Mouse (Mus musculus) myocyte (in vitro differentiated cells): ENCODE measurements at regions not wholly inside any gene's neighbourhood (a gene's known extent, or its start where the extent isn't known, plus 50 kb on each side); places are given as distances from the start of the nearest gene placed in this dataset.

Experiments
- CEBPB ChIP-seq: IDR thresholded peaks from 2 replicates; pipeline ENCODE4 v1.6.1; 2011; ENCODE audit warnings: mild to moderate bottlenecking, moderate library complexity; ENCODE audit not compliant: poor library complexity, insufficient read depth, severe bottlenecking
- E2F4 ChIP-seq: IDR thresholded peaks from one replicate; pipeline ENCODE4 v1.6.1; 2011; ENCODE audit warnings: mild to moderate bottlenecking, control low read depth, moderate library complexity; ENCODE audit not compliant: insufficient read depth
- MAX ChIP-seq: IDR thresholded peaks from one replicate; pipeline ENCODE4 v1.6.1; 2011; ENCODE audit warnings: low read depth, mild to moderate bottlenecking, control low read depth
- MYOG ChIP-seq, 3 experiments: IDR thresholded peaks; one replicate each; pipeline ENCODE4 v1.6.1; 2011; ENCODE audit warnings: control low read depth in 2 of 3, low read depth in 2 of 3, mild to moderate bottlenecking in 2 of 3; ENCODE audit not compliant: insufficient read length in 2 of 3, control insufficient read depth in 1 of 3, insufficient read depth in 1 of 3
- POLR2A ChIP-seq: IDR thresholded peaks from one replicate; pipeline ENCODE4 v1.6.1; 2011; ENCODE audit warnings: low read depth, mild to moderate bottlenecking, control low read depth, moderate library complexity; ENCODE audit not compliant: insufficient read length
- POLR2AphosphoS2 ChIP-seq: IDR thresholded peaks from one replicate; pipeline ENCODE4 v1.6.1; 2011; ENCODE audit warnings: low read depth, control low read depth; ENCODE audit not compliant: insufficient read length
- REST ChIP-seq: IDR thresholded peaks from one replicate; pipeline ENCODE4 v1.6.1; 2011; ENCODE audit warnings: mild to moderate bottlenecking, control low read depth, moderate library complexity; ENCODE audit not compliant: insufficient read depth, insufficient read length
- TCF12 ChIP-seq: IDR thresholded peaks from one replicate; pipeline ENCODE4 v1.6.1; 2011; ENCODE audit warnings: mild to moderate bottlenecking, control low read depth; ENCODE audit not compliant: poor library complexity, insufficient read depth, severe bottlenecking
- TCF3 ChIP-seq: IDR thresholded peaks from one replicate; pipeline ENCODE4 v1.6.1; 2011; ENCODE audit warnings: low read depth, control low read depth; ENCODE audit not compliant: insufficient read length
- USF1 ChIP-seq: IDR thresholded peaks from one replicate; pipeline ENCODE4 v1.6.1; 2011; ENCODE audit warnings: low read depth, mild to moderate bottlenecking, control low read depth, moderate library complexity

- TF ChIP-seq E2F4 = no peak
- no peak for TF ChIP-seq REST
- TF ChIP-seq POLR2A = no peak
- TF ChIP-seq CEBPB = no peak
- no peak for TF ChIP-seq MYOG (IDR thresholded peaks at IDR 0.05; ENCODE audit: control insufficient read depth in 1 of 3, insufficient read depth in 1 of 3, insufficient read length in 2 of 3, low read depth in 2 of 3)
- no peak for TF ChIP-seq TCF12
- no peak for TF ChIP-seq MAX
- TF ChIP-seq USF1 = no peak
- TF ChIP-seq POLR2AphosphoS2 = no peak
- TF ChIP-seq TCF3 = no peak
These were observed 401.4 kb upstream of the Apob start for GRCm38 (mm10) chr12:7576081-7576480.
